Mouse (Mus musculus): ENCODE data around the gene Gtf2a1. TPM values are rescaled to one million over a fixed set of nuclear protein-coding genes. Genes with fewer than 3 reads are reported as not detected.

The Gtf2a1 gene
- polyA plus RNA-seq (2014; fragmentation: Nextera tagmentation; extraction: Ambion mirVana), result 26.9 and 32.2 TPM in 2 replicates

DNA sequence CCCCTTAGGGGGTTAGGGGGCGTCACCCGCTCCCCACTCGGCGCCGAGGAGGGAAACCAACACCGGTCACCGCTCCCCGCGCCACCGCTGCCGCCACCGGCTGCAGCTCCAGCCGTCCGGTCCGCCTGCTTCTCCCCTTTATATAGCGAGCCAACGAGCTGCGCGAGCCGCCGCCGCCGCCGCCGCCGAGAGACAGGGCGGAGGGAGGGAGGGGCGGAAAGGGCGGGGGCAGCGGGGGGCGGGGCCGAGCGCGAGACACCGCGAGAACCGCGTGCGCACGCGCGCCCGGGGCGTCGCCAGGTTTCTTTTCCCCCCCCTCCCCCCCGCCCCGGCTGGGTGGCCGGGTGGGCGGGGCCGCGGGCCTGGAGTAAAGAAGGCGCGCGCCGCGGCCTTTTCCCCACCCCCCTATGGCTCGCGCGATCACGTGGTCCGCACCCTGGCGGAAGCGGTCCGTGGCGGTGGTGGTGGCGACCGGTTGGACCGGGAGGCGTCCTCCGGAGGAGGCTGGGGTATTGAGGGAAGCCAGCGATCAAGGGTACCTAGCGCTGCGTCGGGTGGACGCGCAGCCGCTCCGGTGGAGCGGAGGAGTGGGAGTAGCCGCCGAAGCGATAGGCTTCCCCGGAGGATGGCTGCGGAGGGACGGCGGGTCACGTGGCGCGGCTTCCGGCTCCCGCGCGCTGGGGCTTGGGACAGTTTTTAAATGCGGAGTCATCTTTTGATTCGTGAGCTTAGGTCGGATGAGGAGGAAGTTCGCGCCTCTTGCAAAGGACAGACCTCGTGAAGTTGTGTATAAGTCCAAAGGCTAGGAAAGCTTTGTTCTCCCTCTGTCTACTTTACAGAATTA is at the start of gene Gtf2a1:
Gene Gtf2a1, minus strand, starts transcription at position 641 of the 844 bp plus-strand sequence.
- under 1% methylated on average over 6 of the region's 99 CpGs for WGBS
- H3K27me3 ChIP-seq (replicated peaks; ENCODE audit: control insufficient read depth, insufficient read depth, low read length), result no peaks in the 10 kb centered on the region
- peak within 1 kb of the TSS; percentile 100 for H3K9ac ChIP-seq (ENCODE audit: low read depth, low read length)
- H3K4me2 ChIP-seq (ENCODE audit: low read depth, low read length), result peak within 1 kb of the TSS; percentile 72
- peaks cover 7% of the 10 kb centered on the region for H3K36me3 ChIP-seq (ENCODE audit: control insufficient read depth, insufficient read depth, low read length)
- H3K4me1 ChIP-seq (ENCODE audit: control insufficient read depth, insufficient read depth, low read length), result peaks cover 12% of the 10 kb centered on the region; the same call in 1 of the 2 replicates
- peak; percentile 96 for DNase-seq (ENCODE audit: low spot score)
- H3K9me3 ChIP-seq (ENCODE audit: control insufficient read depth, low read length), result no peaks in the 10 kb centered on the region
- peak within 1 kb of the TSS; percentile 89 for H3K4me3 ChIP-seq (ENCODE audit: low read depth, low read length)
- H3K27ac ChIP-seq (replicated peaks; ENCODE audit: low read depth, low read length), result peak within 1 kb of the TSS; percentile 100
- peak; percentile 82 for ATAC-seq (ENCODE audit: low read depth)

DNA sequence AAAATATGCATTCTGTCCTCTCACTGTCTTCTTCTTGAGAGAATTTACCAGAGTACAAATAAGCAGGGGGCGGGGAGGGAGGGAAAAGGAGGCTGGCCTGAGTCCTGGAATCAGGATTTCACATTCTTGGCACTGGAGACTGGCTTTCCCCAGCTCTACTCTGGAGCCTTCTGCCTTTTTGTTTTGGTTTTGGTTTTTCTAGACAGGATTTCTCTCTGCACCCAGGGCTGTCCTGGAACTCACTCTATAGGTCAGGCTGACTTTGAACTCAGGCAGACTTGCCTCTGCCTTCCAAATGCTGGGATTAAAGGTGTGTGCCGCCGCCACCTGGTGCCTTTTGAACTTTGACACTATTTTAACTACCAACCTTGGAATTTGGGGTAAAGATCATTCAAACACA is 48.1 kb upstream of the Gtf2a1 start:
- no peak overlapping the region for H3K4me2 ChIP-seq (ENCODE audit: low read depth, low read length)
- no peak overlapping the region for H3K9ac ChIP-seq (ENCODE audit: low read depth, low read length)
- H3K27me3 ChIP-seq (replicated peaks; ENCODE audit: control insufficient read depth, insufficient read depth, low read length), result no peaks in the 10 kb centered on the region
- no peak overlapping the region for H3K27ac ChIP-seq (replicated peaks; ENCODE audit: low read depth, low read length)
- ATAC-seq (ENCODE audit: low read depth) (no peak), DNase-seq (ENCODE audit: low spot score) (peak; percentile 63)
- 0 out of 2 replicates have a peak, but pooled peaks cover 2% of the 10 kb centered on the region for H3K9me3 ChIP-seq (ENCODE audit: control insufficient read depth, low read length)
- H3K36me3 ChIP-seq (ENCODE audit: control insufficient read depth, insufficient read depth, low read length), result no peaks in the 10 kb centered on the region
- H3K4me1 ChIP-seq (ENCODE audit: control insufficient read depth, insufficient read depth, low read length), result 0 out of 2 replicates have a peak, but pooled peaks cover 9% of the 10 kb centered on the region
- H3K4me3 ChIP-seq (ENCODE audit: low read depth, low read length), result no peak overlapping the region
- 77% methylated on average over 3 of the region's 3 CpGs for WGBS

- Histone ChIP-seq H3K27me3 (replicated peaks; ENCODE audit: control insufficient read depth, insufficient read depth, low read length) (no peaks in the 10 kb centered on the region), H3K4me1 (ENCODE audit: control insufficient read depth, insufficient read depth, low read length) (0 out of 2 replicates have a peak, but pooled peaks cover 9% of the 10 kb centered on the region), H3K9me3 (ENCODE audit: control insufficient read depth, low read length) (peaks cover 5% of the 10 kb centered on the region; the same call in 1 of the 2 replicates), H3K9ac (ENCODE audit: low read depth, low read length) (no peak overlapping the region), H3K4me3 (ENCODE audit: low read depth, low read length) (no peak overlapping the region), H3K27ac (replicated peaks; ENCODE audit: low read depth, low read length) (no peak overlapping the region), H3K36me3 (ENCODE audit: control insufficient read depth, insufficient read depth, low read length) (no peaks in the 10 kb centered on the region), H3K4me2 (ENCODE audit: low read depth, low read length) (no peak overlapping the region)
- WGBS, result 63% methylated on average over 12 of the region's 12 CpGs
- no peak for ATAC-seq (ENCODE audit: low read depth)
- DNase-seq (ENCODE audit: low spot score), result no peak
Measured at GRCm38 (mm10) chr12:91637136-91637909, 47.0 kb upstream of the Gtf2a1 start.

DNA sequence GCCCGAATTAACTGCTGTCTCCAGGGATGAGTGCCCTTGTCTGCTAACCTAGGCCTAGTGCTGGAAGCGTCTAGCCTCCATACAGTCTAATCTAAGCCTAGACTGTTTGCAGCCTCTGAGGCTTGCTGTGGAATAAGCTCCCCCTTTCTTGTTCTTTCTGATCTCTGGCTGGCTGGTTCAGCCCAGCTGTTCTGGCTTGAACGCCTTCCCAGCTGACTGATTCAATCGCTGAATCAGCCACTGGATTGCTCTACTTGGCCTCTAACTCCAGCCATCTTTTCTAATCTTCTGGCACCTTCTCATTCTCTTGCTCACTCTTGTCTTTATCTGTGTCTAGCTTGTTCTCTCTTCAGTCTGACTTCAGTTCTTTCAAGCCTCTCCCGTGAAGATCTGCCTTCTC is 36.2 kb upstream of the Gtf2a1 start:
- H3K27ac ChIP-seq (replicated peaks; ENCODE audit: low read depth, low read length), result no peak overlapping the region
- ATAC-seq (ENCODE audit: low read depth), result no peak
- H3K9me3 ChIP-seq (ENCODE audit: control insufficient read depth, low read length), result peaks cover 6% of the 10 kb centered on the region; the same call in 1 of the 2 replicates
- no peak overlapping the region for H3K4me2 ChIP-seq (ENCODE audit: low read depth, low read length)
- no peaks in the 10 kb centered on the region for H3K27me3 ChIP-seq (replicated peaks; ENCODE audit: control insufficient read depth, insufficient read depth, low read length)
- H3K9ac ChIP-seq (ENCODE audit: low read depth, low read length), result no peak overlapping the region
- no peaks in the 10 kb centered on the region for H3K36me3 ChIP-seq (ENCODE audit: control insufficient read depth, insufficient read depth, low read length)
- H3K4me3 ChIP-seq (ENCODE audit: low read depth, low read length), result no peak overlapping the region
- H3K4me1 ChIP-seq (ENCODE audit: control insufficient read depth, insufficient read depth, low read length), result no peaks in the 10 kb centered on the region
- WGBS, result 81% methylated on average over 5 of the region's 5 CpGs
- DNase-seq (ENCODE audit: low spot score), result no peak

GRCm38 (mm10) chr12:91625013-91625412 is 34.7 kb upstream of the Gtf2a1 start:
- Histone ChIP-seq H3K9me3 (ENCODE audit: control insufficient read depth, low read length) (peaks cover 6% of the 10 kb centered on the region; the same call in 1 of the 2 replicates), H3K27ac (replicated peaks; ENCODE audit: low read depth, low read length) (no peak overlapping the region), H3K4me3 (ENCODE audit: low read depth, low read length) (no peak overlapping the region), H3K4me2 (ENCODE audit: low read depth, low read length) (no peak overlapping the region), H3K4me1 (ENCODE audit: control insufficient read depth, insufficient read depth, low read length) (no peaks in the 10 kb centered on the region), H3K9ac (ENCODE audit: low read depth, low read length) (no peak overlapping the region), H3K27me3 (replicated peaks; ENCODE audit: control insufficient read depth, insufficient read depth, low read length) (no peaks in the 10 kb centered on the region), H3K36me3 (ENCODE audit: control insufficient read depth, insufficient read depth, low read length) (no peaks in the 10 kb centered on the region)
- 83% methylated on average over 1 of the region's 1 CpGs for WGBS
- ATAC-seq (ENCODE audit: low read depth) (no peak), DNase-seq (ENCODE audit: low spot score) (no peak)

DNA sequence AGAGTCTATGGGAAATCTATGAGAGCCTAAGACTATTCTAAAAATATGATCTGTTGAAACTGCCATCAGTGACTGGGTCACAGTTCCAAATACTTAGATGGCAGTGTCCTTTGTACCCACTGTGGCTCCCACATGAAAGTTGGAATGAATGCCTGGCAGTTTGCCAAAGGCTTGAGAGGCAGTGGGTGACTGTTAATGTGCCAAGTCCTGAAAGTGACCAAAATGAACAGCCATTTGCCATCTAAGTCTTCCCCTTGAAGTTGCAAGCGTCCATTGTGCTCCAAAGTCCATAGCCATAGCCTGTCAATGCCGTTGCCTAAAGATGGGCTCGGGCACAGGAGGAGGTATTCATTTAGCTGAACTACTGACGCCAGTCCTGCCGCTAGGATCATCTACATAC is 19.1 kb upstream of the Gtf2a1 start:
- no peaks in the 10 kb centered on the region for H3K27me3 ChIP-seq (replicated peaks; ENCODE audit: control insufficient read depth, insufficient read depth, low read length)
- 84% methylated on average over 5 of the region's 5 CpGs for WGBS
- H3K4me1 ChIP-seq (ENCODE audit: control insufficient read depth, insufficient read depth, low read length), result no peaks in the 10 kb centered on the region
- H3K9ac ChIP-seq (ENCODE audit: low read depth, low read length), result no peak overlapping the region
- DNase-seq (ENCODE audit: low spot score) (peak; percentile 21), ATAC-seq (ENCODE audit: low read depth) (no peak)
- H3K9me3 ChIP-seq (ENCODE audit: control insufficient read depth, low read length), result no peaks in the 10 kb centered on the region
- no peak overlapping the region for H3K27ac ChIP-seq (replicated peaks; ENCODE audit: low read depth, low read length)
- no peak overlapping the region for H3K4me3 ChIP-seq (ENCODE audit: low read depth, low read length)
- no peaks in the 10 kb centered on the region for H3K36me3 ChIP-seq (ENCODE audit: control insufficient read depth, insufficient read depth, low read length)
- H3K4me2 ChIP-seq (ENCODE audit: low read depth, low read length), result no peak overlapping the region

GRCm38 (mm10) chr12:91607678-91608077 is 17.4 kb upstream of the Gtf2a1 start:
- no peak overlapping the region for H3K27ac ChIP-seq (replicated peaks; ENCODE audit: low read depth, low read length)
- no peaks in the 10 kb centered on the region for H3K4me1 ChIP-seq (ENCODE audit: control insufficient read depth, insufficient read depth, low read length)
- no peaks in the 10 kb centered on the region for H3K9me3 ChIP-seq (ENCODE audit: control insufficient read depth, low read length)
- H3K9ac ChIP-seq (ENCODE audit: low read depth, low read length), result no peak overlapping the region
- no peak overlapping the region for H3K4me2 ChIP-seq (ENCODE audit: low read depth, low read length)
- DNase-seq (ENCODE audit: low spot score) (no peak), ATAC-seq (ENCODE audit: low read depth) (no peak)
- H3K27me3 ChIP-seq (replicated peaks; ENCODE audit: control insufficient read depth, insufficient read depth, low read length), result no peaks in the 10 kb centered on the region
- WGBS, result 68% methylated on average over 7 of the region's 7 CpGs
- H3K4me3 ChIP-seq (ENCODE audit: low read depth, low read length), result no peak overlapping the region
- H3K36me3 ChIP-seq (ENCODE audit: control insufficient read depth, insufficient read depth, low read length), result no peaks in the 10 kb centered on the region

GRCm38 (mm10) chr12:91606651-91607050 is 16.4 kb upstream of the Gtf2a1 start:
- Histone ChIP-seq H3K4me2 (ENCODE audit: low read depth, low read length) (no peak overlapping the region), H3K27ac (replicated peaks; ENCODE audit: low read depth, low read length) (no peak overlapping the region), H3K9ac (ENCODE audit: low read depth, low read length) (no peak overlapping the region), H3K4me3 (ENCODE audit: low read depth, low read length) (no peak overlapping the region), H3K27me3 (replicated peaks; ENCODE audit: control insufficient read depth, insufficient read depth, low read length) (no peaks in the 10 kb centered on the region), H3K36me3 (ENCODE audit: control insufficient read depth, insufficient read depth, low read length) (no peaks in the 10 kb centered on the region), H3K9me3 (ENCODE audit: control insufficient read depth, low read length) (no peaks in the 10 kb centered on the region), H3K4me1 (ENCODE audit: control insufficient read depth, insufficient read depth, low read length) (no peaks in the 10 kb centered on the region)
- DNase-seq (ENCODE audit: low spot score) (no peak), ATAC-seq (ENCODE audit: low read depth) (no peak)
- WGBS, result 88% methylated on average over 13 of the region's 13 CpGs
